14 mouse cellular contexts compared by ENCODE assay signal in the genomic region with DNA sequence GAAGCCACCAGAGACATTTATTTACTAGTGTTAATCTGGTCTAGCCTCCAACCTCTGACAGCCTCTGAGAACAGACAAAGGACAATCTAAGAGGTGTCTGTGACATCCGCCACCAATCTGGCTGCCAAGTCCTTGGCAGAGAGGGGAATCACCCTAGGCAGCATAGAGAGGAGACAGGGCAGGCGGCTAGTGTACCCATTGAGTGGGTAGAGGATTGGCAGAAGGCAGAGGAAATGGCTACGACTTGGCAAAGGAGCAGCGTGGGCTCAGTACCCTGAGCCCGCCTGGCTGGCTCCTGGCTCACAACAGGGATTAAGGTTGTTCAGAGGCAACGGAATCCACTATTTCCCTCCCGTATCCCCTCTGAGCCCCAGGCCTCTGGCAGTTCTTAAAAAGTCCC. TPM values are rescaled to one million over a fixed set of nuclear protein-coding genes. Genes with fewer than 3 reads are reported as not detected.
DNase-seq lines count a peak whose midpoint lies in the region; ATAC-seq lines count a peak whose summit lies in the region.
"Had no signal": no experiment of that assay in that cellular context is flagged by ENCODE, and none has a peak within 500 bp of the region (broad histone marks: within the 10 kb centered on the region; RNA-seq: fewer than 3 reads in every experiment).

No protein-coding gene starts in this region.

- H3K9ac ChIP-seq in heart, embryonic 13.5 days, result no peak overlapping the region
- H3K9ac ChIP-seq: embryonic facial prominence, embryonic 13.5 days; stomach, embryonic 15.5 days had no signal

- no peaks in the 10 kb centered on the region for H3K27me3 ChIP-seq in heart, embryonic 13.5 days (replicated peaks)
- H3K27me3 ChIP-seq: embryonic facial prominence, embryonic 13.5 days; Patski; stomach, embryonic 15.5 days had no signal

- H3K4me1 ChIP-seq in heart, embryonic 13.5 days, result peaks cover 38% of the 10 kb centered on the region
- H3K4me1 ChIP-seq in brown adipose tissue, adult 24 weeks (ENCODE audit: control insufficient read depth, insufficient read depth, insufficient read length, low read length), result peaks cover 26% of the 10 kb centered on the region

- no peaks in the 10 kb centered on the region for H3K9me3 ChIP-seq in heart, embryonic 13.5 days
- H3K9me3 ChIP-seq: embryonic facial prominence, embryonic 13.5 days; stomach, embryonic 15.5 days had no signal

- WGBS in heart, embryonic 13.5 days, result 59% methylated on average over 7 of the region's 7 CpGs

- H3K4me3 ChIP-seq in heart, embryonic 13.5 days, result no peak overlapping the region
- no peak overlapping the region for H3K4me3 ChIP-seq in brown adipose tissue, adult 24 weeks (ENCODE audit: insufficient read depth, low read depth, low read length)
- H3K4me3 ChIP-seq: embryonic facial prominence, embryonic 13.5 days; stomach, embryonic 15.5 days had no signal

- no peak for ATAC-seq in heart, embryonic 13.5 days (ENCODE audit: extremely low read depth, insufficient number of reproducible peaks, low FRiP score, low TSS enrichment)
- ATAC-seq: inflammation-experienced regulatory T-cells, adult 6 months; Patski had no signal

- H3K27ac ChIP-seq in heart, embryonic 13.5 days (replicated peaks), result peak overlapping the region; percentile 68
- peak overlapping the region; percentile 73 for H3K27ac ChIP-seq in brown adipose tissue, adult 24 weeks (replicated peaks; ENCODE audit: low read depth, low read length)
- H3K27ac ChIP-seq: embryonic facial prominence, embryonic 13.5 days; kidney, postnatal 0 days; stomach, embryonic 15.5 days had no signal

- DNase-seq in cerebellum, postnatal 14 days, result peak; percentile 65 to 74
- DNase-seq in cerebellum, adult 9-10 months, result no peak
- no peak for DNase-seq in heart, adult 9 months (ENCODE audit: low spot score in 2 of 2)
- peak; percentile 74 for DNase-seq in left cerebral cortex, postnatal 4 days
- no peak for DNase-seq in left cerebral cortex, adult 18-20 months (ENCODE audit: low spot score in 2 of 2)
- no peak for DNase-seq in urinary bladder, postnatal 4 days (ENCODE audit: low spot score in 2 of 2)
- DNase-seq: gastrocnemius, postnatal 14 days had no signal

- H3K4me2 ChIP-seq in heart, embryonic 13.5 days, result no peak overlapping the region
- H3K4me2 ChIP-seq: embryonic facial prominence, embryonic 13.5 days; stomach, embryonic 15.5 days had no signal

- intact Hi-C loops in left cerebral cortex, postnatal 4 days (cut with DNase I), result no loop called here

- H3K36me3 ChIP-seq in heart, embryonic 13.5 days, result no peaks in the 10 kb centered on the region
- H3K36me3 ChIP-seq: embryonic facial prominence, embryonic 13.5 days; stomach, embryonic 15.5 days had no signal

RNA-seq across cellular contexts. Expression of gene Nav1, which starts 12.0 kb away (rescaled TPM):
- 24.6 and 25.6 TPM in 2 replicates for polyA plus RNA-seq in heart, embryonic 13.5 days (2015; fragmentation: Nextera tagmentation; extraction: Ambion mirVana)
- 100 to 1,000 TPM; 232 to 237 TPM for total RNA-seq in left cerebral cortex, postnatal 4 days (2021)
- total RNA-seq in left cerebral cortex, adult 18-20 months (2021), result 10 to 100 TPM; 42.5 to 48.0 TPM
- 5.5 and 7.8 TPM in 2 replicates for polyA plus RNA-seq in brown adipose tissue, adult 24 weeks (2012; ENCODE audit: insufficient read depth, insufficient read length, missing spikeins)

Comparison
In these comparisons a context has a peak if more than half of its experiments do, and no peak if none do; other contexts are left out.
1. DNase-seq: peak in cerebellum, postnatal 14 days (2 of 2) and left cerebral cortex, postnatal 4 days (single experiment); none in cerebellum, adult 9-10 months (single experiment), heart, adult 9 months (0 of 2), left cerebral cortex, adult 18-20 months (0 of 2) and urinary bladder, postnatal 4 days (0 of 2).
2. RNA of gene Nav1, which starts 12.0 kb away (total RNA-seq): 232 to 237 TPM in left cerebral cortex, postnatal 4 days; 42.5 to 48.0 TPM in left cerebral cortex, adult 18-20 months; every median in the first group is over 4 times any median in the second.